Mouse (Mus musculus) right cerebral cortex, postnatal 10 days (tissue): ENCODE results near the gene Lzts2.

Source experiments
- DNase-seq, 2 experiments: peaks; one replicate each; pipeline ENCODE4 v3.0.0; 2021; ENCODE audit warnings: low spot score in 2 of 2

The Lzts2 gene

GRCm38 (mm10) chr19:45048644-45049365, 34.6 kb downstream of the Lzts2 start:
- no peak for DNase-seq

- no peak for DNase-seq
Measured at GRCm38 (mm10) chr19:45049523-45049922, 35.3 kb downstream of the Lzts2 start.

GRCm38 (mm10) chr19:45053451-45053850, 39.2 kb downstream of the Lzts2 start:
- no peak for DNase-seq

- no peak for DNase-seq
Measured at GRCm38 (mm10) chr19:45054892-45055690, 40.9 kb downstream of the Lzts2 start.

GRCm38 (mm10) chr19:45056364-45056763, 42.1 kb downstream of the Lzts2 start:
- DNase-seq: no peak

- DNase-seq: no peak
Measured at GRCm38 (mm10) chr19:45056908-45057698, 42.9 kb downstream of the Lzts2 start.

- no peak for DNase-seq
Measured at GRCm38 (mm10) chr19:45057724-45058112, 43.5 kb downstream of the Lzts2 start.

GRCm38 (mm10) chr19:45058113-45058839, 44.1 kb downstream of the Lzts2 start:
- peak; percentile 95 to 96 for DNase-seq

- DNase-seq: no peak
Measured at GRCm38 (mm10) chr19:45058841-45059240, 44.6 kb downstream of the Lzts2 start.

GRCm38 (mm10) chr19:45063565-45064292, 49.5 kb downstream of the Lzts2 start:
- DNase-seq: peak in 1 of 2 experiments; percentile 31

- no peak for DNase-seq
Measured at GRCm38 (mm10) chr19:45065226-45065625, 51.0 kb downstream of the Lzts2 start.

- no peak for DNase-seq
Measured at GRCm38 (mm10) chr19:45067170-45067569, 53.0 kb downstream of the Lzts2 start.

GRCm38 (mm10) chr19:45067758-45068510, 53.7 kb downstream of the Lzts2 start:
- DNase-seq: no peak

GRCm38 (mm10) chr19:45073871-45074542, 59.8 kb downstream of the Lzts2 start:
- peak; percentile 79 to 91 for DNase-seq

GRCm38 (mm10) chr19:45074580-45075322, 60.5 kb downstream of the Lzts2 start, which contains the start of gene Kazald1:
Gene Kazald1 (plus strand): TSS chr19:45075241.
- peak; percentile 95 for DNase-seq

- no peak for DNase-seq
Measured at GRCm38 (mm10) chr19:45075323-45076035, 61.3 kb downstream of the Lzts2 start.

- DNase-seq: no peak
Measured at GRCm38 (mm10) chr19:45076036-45076575, 61.9 kb downstream of the Lzts2 start.
